In genomic region chr5:67423326-67423725, GRCm38 (mm10) we compare ENCODE assay signal across 24 mouse cellular contexts. TPM values are rescaled to one million over a fixed set of nuclear protein-coding genes. Genes with fewer than 3 reads are reported as not detected.
A peak's percentile ranks its signal among the peaks of the same experiment; 100 is the strongest.
DNase-seq lines count a peak whose midpoint lies in the region; ATAC-seq and TF ChIP-seq lines count a peak whose summit lies in the region.
"Had no signal": no experiment of that assay in that cellular context is flagged by ENCODE, and none has a peak within 500 bp of the region (broad histone marks: within the 10 kb centered on the region; RNA-seq: fewer than 3 reads in every experiment).

No protein-coding gene starts in this region.

- 46% methylated on average over 9 of the region's 9 CpGs for WGBS in heart, embryonic 12.5 days
- 40% methylated on average over 9 of the region's 9 CpGs for WGBS in hindbrain, postnatal 0 days

- H3K4me3 ChIP-seq in heart, embryonic 12.5 days: no peak overlapping the region
- H3K4me3 ChIP-seq in hindbrain, postnatal 0 days (ENCODE audit: low read length): no peak overlapping the region
- H3K4me3 ChIP-seq: embryonic facial prominence, embryonic 10.5 days; heart, embryonic 15.5 days; stomach, embryonic 15.5 days had no signal

- peak overlapping the region; percentile 14; the same call in 1 of the 2 replicates for H3K4me2 ChIP-seq in heart, embryonic 12.5 days
- peak overlapping the region; percentile 33; the same call in 1 of the 2 replicates for H3K4me2 ChIP-seq in hindbrain, postnatal 0 days (ENCODE audit: low read depth, low read length)
- H3K4me2 ChIP-seq: heart, embryonic 15.5 days; stomach, embryonic 15.5 days had no signal

- no peaks in the 10 kb centered on the region for H3K9me3 ChIP-seq in heart, embryonic 12.5 days (replicated peaks)
- no peaks in the 10 kb centered on the region for H3K9me3 ChIP-seq in hindbrain, postnatal 0 days (ENCODE audit: low read length)
- H3K9me3 ChIP-seq: embryonic facial prominence, embryonic 10.5 days; heart, embryonic 15.5 days; stomach, embryonic 15.5 days had no signal

- ATAC-seq in heart, embryonic 12.5 days (ENCODE audit: insufficient number of reproducible peaks, low FRiP score): no peak
- no peak for ATAC-seq in hindbrain, postnatal 0 days
- ATAC-seq: intestine, embryonic 16.5 days; liver, postnatal 0 days had no signal

- H3K27ac ChIP-seq in heart, embryonic 12.5 days (ENCODE audit: poor library complexity, severe bottlenecking): no peak overlapping the region
- H3K27ac ChIP-seq in hindbrain, postnatal 0 days: no peak overlapping the region
- H3K27ac ChIP-seq: embryonic facial prominence, embryonic 10.5 days; heart, embryonic 15.5 days; kidney, postnatal 0 days; stomach, embryonic 15.5 days had no signal

- peaks cover 46% of the 10 kb centered on the region for H3K4me1 ChIP-seq in heart, embryonic 12.5 days (replicated peaks)
- H3K4me1 ChIP-seq in hindbrain, postnatal 0 days (ENCODE audit: insufficient read depth, low read length): 0 out of 2 replicates have a peak, but pooled peaks cover 4% of the 10 kb centered on the region

- TF ChIP-seq CTCF in hindbrain, postnatal 0 days (IDR thresholded peaks at IDR 0.05; ENCODE audit: low read depth): no peak

- peak overlapping the region; percentile 50; the same call in 1 of the 2 replicates for H3K9ac ChIP-seq in heart, embryonic 12.5 days
- 0 out of 2 replicates have a peak overlapping the region, but pooled peaks have one; percentile 30 for H3K9ac ChIP-seq in hindbrain, postnatal 0 days (replicated peaks; ENCODE audit: low read length)
- H3K9ac ChIP-seq: heart, embryonic 15.5 days; liver, postnatal 0 days; stomach, embryonic 15.5 days had no signal

- H3K27me3 ChIP-seq in heart, embryonic 12.5 days (replicated peaks): no peaks in the 10 kb centered on the region
- no peaks in the 10 kb centered on the region for H3K27me3 ChIP-seq in hindbrain, postnatal 0 days (ENCODE audit: insufficient read depth, low read length)
- H3K27me3 ChIP-seq: heart, embryonic 15.5 days had no signal

- DNase-seq in heart, adult 18-20 months: no peak
- DNase-seq in retina, embryonic 14.5 days (ENCODE audit: low spot score): peak; percentile 22
- DNase-seq in retina, postnatal 1 day: no peak
- no peak for DNase-seq in hindbrain, postnatal 0 days (ENCODE audit: low spot score)
- DNase-seq in gastrocnemius, postnatal 4 days (ENCODE audit: low spot score in 2 of 2): no peak
- DNase-seq in spleen, postnatal 10 days (ENCODE audit: low spot score in 2 of 2): no peak
- DNase-seq in kidney, adult 8-10 months: no peak
- DNase-seq: adrenal gland, adult 8-10 months; B cell, adult 2 months; cerebellum, adult 11-12 months; cerebellum, postnatal 25 days; gastrocnemius, postnatal 25 days; layer of hippocampus, postnatal 36 days; liver; liver, postnatal 0 days; lung, postnatal 36 days; right cerebral cortex, adult 18-20 months; thymus, adult 2 months had no signal

- no peaks in the 10 kb centered on the region for H3K36me3 ChIP-seq in heart, embryonic 12.5 days
- no peaks in the 10 kb centered on the region for H3K36me3 ChIP-seq in hindbrain, postnatal 0 days (ENCODE audit: insufficient read depth, low read length)
- H3K36me3 ChIP-seq: embryonic facial prominence, embryonic 10.5 days; heart, embryonic 15.5 days; stomach, embryonic 15.5 days had no signal

RNA-seq across cellular contexts. Expression of gene Bend4, which starts 4.8 kb away (rescaled TPM):
- polyA plus RNA-seq in heart, embryonic 12.5 days (2016; fragmentation: Nextera tagmentation; extraction: Ambion mirVana): 19.8 and 20.8 TPM in 2 replicates
- total RNA-seq in heart, adult 18-20 months (2021): 1 to 10 TPM; 3.5 to 3.9 TPM
- total RNA-seq in hindbrain, postnatal 0 days (2014; rRNA removed): 12.1 and 12.8 TPM in 2 replicates
- 8.1 and 8.5 TPM in 2 replicates for polyA plus RNA-seq in hindbrain, postnatal 0 days (2015; fragmentation: Nextera tagmentation; extraction: Ambion mirVana)
- 1 to 10 TPM; 4.9 to 5.0 TPM for total RNA-seq in gastrocnemius, postnatal 4 days (2021)
